Mouse (Mus musculus): ENCODE measurements around the gene Cpxm2.
A peak's percentile ranks its signal among the peaks of the same experiment; 100 is the strongest.

Cpxm2 gene

GRCm38 (mm10) chr7:132145227-132145800 is 9.2 kb downstream of the Cpxm2 start:
- DNase-seq (ENCODE audit: low spot score in 2 of 2) = no peak

DNA sequence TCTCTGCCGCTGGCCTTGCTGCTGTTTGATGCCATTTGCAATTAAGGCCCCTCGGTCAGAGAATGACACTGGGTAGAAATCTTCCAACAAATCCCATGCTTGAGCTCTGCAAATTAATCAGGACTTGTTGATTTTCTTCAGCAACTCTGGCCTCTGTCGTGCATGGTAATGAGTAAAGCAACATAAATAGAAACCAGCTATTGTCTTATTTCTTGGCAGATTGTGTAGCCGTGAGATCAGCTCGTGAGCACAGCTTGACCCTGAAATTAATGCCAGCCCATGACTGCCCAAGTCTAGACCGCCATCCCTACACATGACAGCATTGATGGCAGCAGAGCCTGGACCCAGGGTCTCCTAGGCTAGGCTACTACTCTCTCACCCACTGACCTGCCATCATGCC is 25.9 kb downstream of the Cpxm2 start:
- no peak for DNase-seq (ENCODE audit: low spot score in 2 of 2)

DNA sequence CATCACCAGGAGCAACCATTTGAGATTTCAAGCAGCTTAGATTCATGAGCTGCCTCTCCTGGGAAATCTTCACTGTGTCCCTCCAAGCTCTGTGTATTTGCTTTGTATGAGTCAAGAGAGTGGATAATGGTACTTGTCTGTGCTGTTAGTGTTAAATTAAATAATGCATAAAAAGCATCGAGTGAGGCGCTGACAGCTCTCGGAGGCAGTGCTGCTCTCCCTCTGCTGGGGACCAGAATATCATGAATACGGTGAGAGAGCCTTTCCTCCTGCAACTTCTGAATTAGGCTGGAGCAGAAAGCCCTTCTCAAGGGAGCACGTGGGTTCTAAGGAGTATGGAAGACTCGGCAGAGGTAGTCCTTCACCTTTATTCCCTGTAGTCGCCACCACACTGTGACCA is 29.6 kb downstream of the Cpxm2 start:
- no peak for DNase-seq (ENCODE audit: low spot score in 2 of 2)

- no peak for DNase-seq (ENCODE audit: low spot score in 2 of 2)
These were observed 31.3 kb downstream of the Cpxm2 start for GRCm38 (mm10) chr7:132123211-132123610.

GRCm38 (mm10) chr7:132119817-132120216 is 34.7 kb downstream of the Cpxm2 start:
- no peak for DNase-seq (ENCODE audit: low spot score in 2 of 2)

DNA sequence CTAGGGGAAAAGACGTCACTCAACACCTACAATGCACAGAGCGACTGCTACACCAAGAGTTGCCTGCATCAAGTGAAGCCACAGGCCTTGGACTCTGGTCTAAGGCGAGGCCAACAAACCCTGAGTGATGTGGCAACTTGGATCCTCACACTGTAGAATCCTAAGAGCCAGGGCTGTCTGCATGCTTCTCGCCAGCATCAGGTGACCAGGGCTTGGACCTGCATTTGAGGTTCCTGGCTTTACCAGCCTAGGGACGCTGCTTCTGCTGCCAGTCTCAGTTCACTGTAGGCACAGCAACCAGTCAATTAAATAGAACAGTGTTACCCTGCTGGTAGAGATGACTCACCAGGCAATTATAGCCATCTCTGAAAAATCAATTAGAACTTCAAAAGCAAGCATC is 42.8 kb downstream of the Cpxm2 start:
- no peak for DNase-seq (ENCODE audit: low spot score in 2 of 2)

- DNase-seq (ENCODE audit: low spot score in 2 of 2) = no peak
These were observed 44.2 kb downstream of the Cpxm2 start for GRCm38 (mm10) chr7:132110308-132110707.

DNA sequence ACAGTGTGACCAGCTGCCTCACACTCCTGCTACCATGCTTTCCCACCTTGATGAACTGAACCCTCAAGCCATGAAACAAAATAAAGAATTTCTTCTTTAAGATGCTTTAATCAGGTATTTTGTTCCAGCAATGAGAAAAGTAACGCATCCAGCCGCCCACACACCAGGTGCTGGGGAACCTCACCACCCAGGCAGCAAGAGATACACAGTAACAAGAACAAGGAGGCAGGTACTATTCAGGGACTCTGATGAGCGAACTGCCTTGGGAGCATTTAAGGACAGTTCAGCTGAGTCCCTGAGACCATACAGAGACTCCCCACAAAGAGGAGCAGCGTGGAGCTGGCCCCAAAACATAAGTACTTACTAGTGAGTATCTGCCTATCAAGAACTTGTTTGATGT is 47.6 kb downstream of the Cpxm2 start:
- DNase-seq (ENCODE audit: low spot score in 2 of 2) = peak; percentile 22 to 26

GRCm38 (mm10) chr7:132105326-132105725 is 49.2 kb downstream of the Cpxm2 start:
- no peak for DNase-seq (ENCODE audit: low spot score in 2 of 2)

DNA sequence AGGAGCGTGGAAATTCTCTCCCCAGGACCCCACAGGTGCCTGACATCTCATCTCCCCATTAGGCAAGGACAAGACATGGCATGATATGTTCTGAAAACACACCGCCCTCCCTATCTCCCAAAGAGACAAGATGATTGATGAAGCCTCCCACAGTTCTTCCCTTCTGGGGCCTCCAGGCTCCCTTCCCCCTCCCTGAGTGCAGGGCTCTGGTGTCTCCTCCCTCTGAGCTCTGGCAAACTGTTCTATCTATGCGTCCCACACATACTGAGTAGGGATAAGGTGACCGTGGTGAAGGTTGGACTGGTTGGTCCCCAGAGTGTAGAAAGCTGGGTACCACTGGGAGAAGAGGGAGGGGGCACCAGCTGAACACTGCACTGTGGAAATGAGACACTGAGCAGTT is 56.1 kb downstream of the Cpxm2 start:
- DNase-seq (ENCODE audit: low spot score in 2 of 2) = no peak

DNA sequence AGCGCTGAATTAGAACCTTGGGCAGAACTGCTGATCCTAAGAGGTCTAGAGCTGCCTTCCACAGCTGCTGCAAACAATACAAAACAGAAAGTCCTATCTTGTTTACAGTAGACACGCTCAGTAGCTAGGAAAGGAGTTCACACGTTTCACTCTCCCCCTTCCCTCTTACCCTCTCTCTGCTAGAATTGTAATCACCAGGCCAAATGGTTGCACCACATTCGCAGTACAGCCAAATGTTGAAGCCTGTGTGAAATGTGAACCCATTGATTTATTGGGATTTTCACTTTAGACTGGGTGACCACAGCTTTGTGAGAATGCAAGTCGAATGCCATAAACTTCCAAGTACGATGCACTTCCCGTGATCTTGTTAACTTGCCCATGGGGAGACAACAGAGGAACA is 59.9 kb downstream of the Cpxm2 start:
- DNase-seq (ENCODE audit: low spot score in 2 of 2) = no peak

- no peak for DNase-seq (ENCODE audit: low spot score in 2 of 2)
These were observed 63.0 kb downstream of the Cpxm2 start for GRCm38 (mm10) chr7:132091551-132091950.

GRCm38 (mm10) chr7:132088606-132089005 is 65.9 kb downstream of the Cpxm2 start:
- no peak for DNase-seq (ENCODE audit: low spot score in 2 of 2)

DNA sequence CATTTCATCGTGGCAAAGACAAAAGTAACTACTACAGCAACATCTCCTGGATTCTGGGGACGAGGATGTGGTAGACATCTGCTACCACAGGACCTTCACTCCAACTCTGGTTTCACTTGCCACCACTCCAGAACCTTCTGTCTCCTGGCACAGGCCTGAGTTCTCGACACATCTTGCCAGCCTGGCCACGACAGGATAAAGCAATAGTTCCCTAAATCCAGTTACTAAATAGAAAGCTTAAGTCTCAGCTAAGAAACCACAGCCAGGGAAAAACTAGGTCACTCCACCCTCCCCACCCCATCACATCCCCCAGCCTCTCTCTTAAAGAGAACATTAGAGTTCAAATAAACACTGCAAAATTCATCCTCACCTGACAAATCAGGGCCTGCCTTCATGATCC is 66.4 kb downstream of the Cpxm2 start:
- no peak for DNase-seq (ENCODE audit: low spot score in 2 of 2)

GRCm38 (mm10) chr7:132075825-132076224 is 78.7 kb downstream of the Cpxm2 start:
- no peak for DNase-seq (ENCODE audit: low spot score in 2 of 2)

- no peak for DNase-seq (ENCODE audit: low spot score in 2 of 2)
These were observed 80.0 kb downstream of the Cpxm2 start for GRCm38 (mm10) chr7:132074503-132074902.

GRCm38 (mm10) chr7:132070877-132071625 is 83.5 kb downstream of the Cpxm2 start:
- no peak for DNase-seq (ENCODE audit: low spot score in 2 of 2)

DNA sequence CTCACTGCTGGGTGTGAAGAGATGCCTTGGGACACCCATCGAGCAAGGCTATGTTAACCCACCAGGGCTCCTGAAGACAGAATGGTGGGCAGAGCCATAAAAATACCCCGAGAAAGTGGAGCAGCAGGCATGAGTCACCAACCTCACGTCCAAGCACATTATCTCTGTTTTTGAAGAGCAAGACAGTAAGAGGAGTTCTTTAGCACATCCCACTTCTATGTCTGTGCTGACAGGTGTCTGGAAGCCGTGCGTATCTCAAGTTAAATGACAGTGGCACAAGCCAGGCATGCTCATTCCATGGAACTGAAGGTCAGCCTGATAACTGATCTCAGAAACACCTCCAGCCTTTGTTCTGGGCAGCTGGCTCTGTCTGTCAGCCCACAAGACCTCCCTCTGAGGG is 86.6 kb downstream of the Cpxm2 start:
- peak in 1 of 2 experiments; percentile 50 for DNase-seq (ENCODE audit: low spot score in 2 of 2)

DNA sequence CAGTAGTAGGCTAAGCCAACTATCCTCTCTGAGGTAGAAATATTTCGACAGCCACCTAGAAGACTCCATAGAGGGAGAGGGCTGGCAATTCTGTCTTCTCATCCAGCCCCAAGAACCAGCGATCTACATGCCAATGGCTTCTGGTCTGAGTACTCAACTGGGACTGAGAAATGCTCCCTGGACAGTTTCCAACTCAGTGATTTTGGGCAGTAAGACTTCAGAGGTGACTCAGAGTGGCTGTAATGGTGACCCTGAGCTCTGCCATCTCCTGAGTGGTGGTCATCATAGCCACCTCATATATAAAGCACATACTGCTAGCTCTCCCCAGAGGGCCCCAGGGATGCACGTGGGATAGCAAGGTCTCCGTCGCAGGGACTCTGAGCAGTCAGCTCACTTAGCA is 87.0 kb downstream of the Cpxm2 start:
- DNase-seq (ENCODE audit: low spot score in 2 of 2) = no peak

- DNase-seq (ENCODE audit: low spot score in 2 of 2) = no peak
These were observed 94.4 kb downstream of the Cpxm2 start for GRCm38 (mm10) chr7:132060116-132060515.

DNA sequence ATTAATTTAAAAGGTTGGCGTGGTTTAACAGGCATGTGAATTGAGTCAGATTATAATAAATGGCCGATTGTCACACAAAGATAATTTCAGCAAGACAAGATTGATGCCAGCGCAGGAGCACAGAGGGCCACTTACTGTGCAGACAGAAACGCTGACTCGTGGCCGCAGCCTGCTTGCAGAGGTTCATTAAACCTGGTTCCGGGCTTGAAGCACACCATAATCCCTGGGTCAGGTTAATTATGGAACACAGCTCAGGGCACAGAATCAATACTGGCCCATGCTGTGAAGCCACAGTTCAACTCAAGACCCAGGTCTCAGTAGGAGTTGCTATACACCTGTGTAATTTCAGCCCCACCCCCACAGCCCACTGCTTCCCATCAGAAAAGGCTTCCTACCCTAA is 98.0 kb downstream of the Cpxm2 start:
- no peak for DNase-seq (ENCODE audit: low spot score in 2 of 2)

DNA sequence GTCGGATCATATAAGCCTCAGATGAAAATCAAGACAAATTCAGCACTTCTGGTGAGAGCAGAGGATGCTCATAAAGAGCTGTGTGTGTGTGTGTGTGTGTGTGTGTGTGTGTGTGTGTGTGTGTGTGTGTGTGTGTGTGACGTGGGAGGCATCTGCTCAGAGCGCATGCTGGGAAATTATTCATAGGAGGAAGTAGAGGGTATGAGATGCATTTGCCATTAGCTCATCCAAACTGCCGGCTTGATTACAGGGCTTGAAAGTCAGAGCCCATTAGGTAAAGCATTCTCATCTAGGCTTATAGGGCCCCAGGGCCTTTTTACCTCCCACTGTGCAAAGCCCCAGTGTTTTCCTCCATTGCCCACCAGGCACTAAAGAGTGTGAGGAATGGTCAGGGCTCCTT is 107.9 kb downstream of the Cpxm2 start:
- DNase-seq (ENCODE audit: low spot score in 2 of 2) = no peak

DNA sequence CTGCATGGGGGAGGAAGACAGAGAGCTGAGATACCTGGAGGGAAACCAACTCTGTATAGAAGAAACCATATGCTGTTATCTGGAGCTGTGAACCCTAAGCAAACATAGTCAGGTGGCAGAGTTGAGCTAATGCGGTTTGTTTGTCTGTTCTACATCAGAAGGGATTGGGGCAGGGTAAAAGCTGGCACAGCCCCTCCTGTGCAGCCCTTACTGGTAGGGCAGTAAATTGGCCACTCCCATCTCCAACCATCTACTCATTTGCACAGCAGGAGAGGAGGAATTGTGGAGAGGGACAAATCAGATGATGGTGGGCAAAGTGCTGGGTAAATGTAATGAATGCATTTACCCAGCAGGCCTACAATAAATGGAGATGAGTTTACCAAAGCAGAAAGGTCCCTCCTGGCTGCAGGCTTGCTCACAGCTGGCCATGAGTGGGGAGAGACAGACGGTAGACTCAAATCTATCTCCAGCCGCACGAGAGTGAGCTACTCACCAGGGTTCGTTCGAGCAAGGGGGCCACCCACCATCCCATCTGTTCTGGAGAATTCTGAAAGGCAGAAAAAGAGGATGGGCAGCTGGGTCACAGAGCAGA is 122.5 kb downstream of the Cpxm2 start:
- DNase-seq (ENCODE audit: low spot score in 2 of 2) = no peak

All from frontal cortex, postnatal 14 days (tissue).